Mouse (Mus musculus) liver, adult 2 months (tissue): ENCODE measurements at regions not wholly inside any gene's neighbourhood (a gene's known extent, or its start where the extent isn't known, plus 50 kb on each side); places are given as distances from the start of the nearest gene placed in this dataset.

Experiments used
- DNase-seq: peaks from one replicate; pipeline ENCODE4 v3.0.0-alpha.2; 2011; ENCODE audit warnings: low read depth, low spot score; ENCODE audit errors: extremely low read depth
- H3K27ac ChIP-seq: fragments of 200-500 bp; replicated peaks from 2 replicates; pipeline ENCODE4 v1.5.1; 2012; ENCODE audit warnings: low read depth, mild to moderate bottlenecking, control low read depth, inconsistent platforms, low read length; ENCODE audit not compliant: insufficient read depth
- H3K27me3 ChIP-seq: fragments of 200-500 bp; 2 replicates; pipeline ENCODE4 v1.6.1; 2012; ENCODE audit warnings: mild to moderate bottlenecking, moderate library complexity, low read length, inconsistent platforms; ENCODE audit not compliant: control insufficient read depth, insufficient read depth
- H3K36me3 ChIP-seq: fragments of 200-500 bp; 2 replicates; pipeline ENCODE4 v1.6.1; 2012; ENCODE audit warnings: low read length, inconsistent platforms; ENCODE audit not compliant: control insufficient read depth, insufficient read depth
- H3K4me1 ChIP-seq: fragments of 200-500 bp; 2 replicates; pipeline ENCODE4 v1.6.1; 2011; ENCODE audit warnings: low read length; ENCODE audit not compliant: control insufficient read depth, insufficient read depth
- H3K4me3 ChIP-seq: fragments of 200-500 bp; 2 replicates; pipeline ENCODE4 v1.5.1; 2011; ENCODE audit warnings: low read depth, mild to moderate bottlenecking, control low read depth, low read length, moderate library complexity; ENCODE audit not compliant: insufficient read depth
- H3K79me2 ChIP-seq: fragments of 200-500 bp; 2 replicates; pipeline ENCODE4 v1.6.1; 2012; ENCODE audit warnings: inconsistent platforms, mild to moderate bottlenecking, low read length, moderate library complexity; ENCODE audit not compliant: control insufficient read depth, insufficient read depth
- H3K9ac ChIP-seq: fragments of 200-500 bp; 2 replicates; pipeline ENCODE4 v1.6.1; 2012; ENCODE audit warnings: low read depth, mild to moderate bottlenecking, control low read depth, inconsistent platforms, low read length
- CTCF ChIP-seq: fragments of 200-500 bp; IDR thresholded peaks from 2 replicates; pipeline ENCODE4 v1.5.1; 2011; ENCODE audit warnings: low read depth, low read length, control low read depth
- POLR2A ChIP-seq: fragments of 200-500 bp; IDR thresholded peaks from 2 replicates; pipeline ENCODE4 v1.6.1; 2011; ENCODE audit warnings: low read length, control low read depth; ENCODE audit not compliant: insufficient read depth; ENCODE audit errors: extremely low read depth
- WGBS: fragments of 180-500 bp; shearing (Covaris S2); methylation state at CpG from one replicate; pipeline ENCODE4 v1.1.7; 2018; 5-methylcytosine and 5-hydroxymethylcytosine counted together

DNA sequence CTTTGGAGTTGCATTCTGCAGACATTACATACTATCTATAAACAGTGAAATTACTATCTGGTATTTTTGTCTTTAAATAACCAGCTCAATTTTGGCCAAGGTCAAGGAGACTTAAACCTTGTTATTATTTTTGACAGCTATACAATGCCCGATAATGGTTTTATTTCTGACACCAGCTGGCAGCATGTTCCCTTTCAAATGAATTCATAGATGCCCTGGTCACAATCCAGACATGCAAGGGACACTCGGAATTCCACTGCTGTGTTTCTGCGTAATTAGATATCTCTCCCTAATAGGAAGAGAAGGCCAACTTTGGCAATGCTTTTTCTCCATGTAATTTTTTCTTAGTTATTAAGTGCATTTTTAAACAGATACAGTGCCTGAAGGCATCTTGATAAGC is 87.3 kb downstream of the Gm11146 start:
- WGBS = 89% methylated on average over 3 of the region's 3 CpGs
- Histone ChIP-seq H3K4me3 (no peak overlapping the region), H3K27ac (no peak overlapping the region), H3K27me3 (no peaks in the 10 kb centered on the region), H3K4me1 (no peaks in the 10 kb centered on the region), H3K9ac (no peak overlapping the region), H3K79me2 (no peaks in the 10 kb centered on the region; the same call in 1 of the 2 replicates), H3K36me3 (no peaks in the 10 kb centered on the region)
- TF ChIP-seq POLR2A (no peak), CTCF (no peak)
- no peak for DNase-seq

DNA sequence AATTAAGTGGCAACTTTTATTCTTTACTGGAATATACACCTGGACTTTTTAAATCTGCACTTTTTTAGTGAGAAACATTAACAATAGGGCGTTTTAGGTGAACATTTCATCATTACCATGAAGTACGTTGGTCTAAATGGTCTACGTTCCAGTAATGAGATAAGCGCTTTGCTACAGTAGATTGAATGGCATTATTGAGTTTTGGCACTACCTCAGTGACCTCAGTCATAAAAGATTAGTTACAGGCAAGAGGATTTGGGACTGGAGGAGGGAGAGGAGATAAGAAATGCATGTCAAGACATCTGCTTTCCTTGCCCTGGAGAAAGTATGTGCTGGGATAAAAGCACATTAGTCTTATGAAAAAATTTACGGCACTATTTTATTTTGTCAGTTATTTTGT is 98.3 kb downstream of the Gm11146 start:
- Histone ChIP-seq H3K4me1 (no peaks in the 10 kb centered on the region; the same call in 1 of the 2 replicates), H3K36me3 (no peaks in the 10 kb centered on the region), H3K79me2 (no peaks in the 10 kb centered on the region; the same call in 1 of the 2 replicates), H3K27me3 (no peaks in the 10 kb centered on the region), H3K4me3 (no peak overlapping the region), H3K27ac (no peak overlapping the region), H3K9ac (no peak overlapping the region)
- no peak for DNase-seq
- WGBS = 71% methylated on average over 5 of the region's 5 CpGs
- no peak for TF ChIP-seq CTCF

DNA sequence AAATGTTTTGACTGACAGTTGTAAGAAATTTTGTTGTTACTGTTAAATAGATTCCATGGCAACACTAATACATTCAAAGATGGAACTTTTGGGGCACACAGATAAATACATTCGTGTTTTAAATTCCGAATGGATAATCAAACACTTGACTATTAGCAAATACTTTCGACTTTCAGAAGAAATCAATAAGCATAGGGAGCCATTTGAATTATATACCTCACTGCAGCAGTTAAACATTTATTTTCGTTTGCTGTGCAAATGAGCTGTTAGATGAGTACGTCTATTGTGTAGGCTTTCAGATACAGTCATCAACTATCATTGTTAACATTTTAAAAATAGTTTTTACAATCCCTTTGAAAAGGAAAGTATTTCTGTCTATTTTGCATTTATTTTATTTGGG is 99.0 kb downstream of the Gm11146 start:
- WGBS = 63% methylated on average over 5 of the region's 5 CpGs
- no peak for DNase-seq
- TF ChIP-seq POLR2A (no peak), CTCF (no peak)
- no peak overlapping the region for H3K9ac ChIP-seq
- no peaks in the 10 kb centered on the region; the same call in 1 of the 2 replicates for H3K4me1 ChIP-seq
- H3K36me3 ChIP-seq = no peaks in the 10 kb centered on the region
- no peaks in the 10 kb centered on the region; the same call in 1 of the 2 replicates for H3K79me2 ChIP-seq
- no peak overlapping the region for H3K27ac ChIP-seq
- H3K4me3 ChIP-seq = no peak overlapping the region
- no peaks in the 10 kb centered on the region for H3K27me3 ChIP-seq

DNA sequence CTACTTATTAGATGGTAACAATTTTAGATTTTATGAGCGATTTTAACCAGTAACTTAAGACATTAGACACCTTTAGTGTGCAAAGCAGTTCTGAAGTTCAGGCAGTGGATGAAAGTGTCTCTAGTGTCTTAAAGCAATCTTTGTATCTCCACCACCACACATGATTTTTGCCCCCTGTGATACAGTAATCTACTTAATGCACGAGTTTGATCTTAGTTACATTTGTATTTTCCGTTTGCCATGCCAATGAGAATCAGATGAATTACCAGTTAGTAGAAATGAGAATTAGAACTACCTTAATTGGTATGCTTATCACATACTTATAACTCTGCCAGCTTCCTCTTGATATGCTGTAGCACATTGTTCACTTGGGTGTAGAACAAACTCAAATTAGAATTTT is 99.9 kb downstream of the Gm11146 start:
- TF ChIP-seq POLR2A = no peak
- no peak for TF ChIP-seq CTCF
- WGBS = 86% methylated on average over 3 of the region's 3 CpGs
- no peak overlapping the region for H3K4me3 ChIP-seq
- no peaks in the 10 kb centered on the region; the same call in 1 of the 2 replicates for H3K4me1 ChIP-seq
- no peaks in the 10 kb centered on the region for H3K36me3 ChIP-seq
- no peak overlapping the region for H3K27ac ChIP-seq
- no peaks in the 10 kb centered on the region for H3K27me3 ChIP-seq
- no peak overlapping the region for H3K9ac ChIP-seq
- DNase-seq = no peak
- no peaks in the 10 kb centered on the region for H3K79me2 ChIP-seq

DNA sequence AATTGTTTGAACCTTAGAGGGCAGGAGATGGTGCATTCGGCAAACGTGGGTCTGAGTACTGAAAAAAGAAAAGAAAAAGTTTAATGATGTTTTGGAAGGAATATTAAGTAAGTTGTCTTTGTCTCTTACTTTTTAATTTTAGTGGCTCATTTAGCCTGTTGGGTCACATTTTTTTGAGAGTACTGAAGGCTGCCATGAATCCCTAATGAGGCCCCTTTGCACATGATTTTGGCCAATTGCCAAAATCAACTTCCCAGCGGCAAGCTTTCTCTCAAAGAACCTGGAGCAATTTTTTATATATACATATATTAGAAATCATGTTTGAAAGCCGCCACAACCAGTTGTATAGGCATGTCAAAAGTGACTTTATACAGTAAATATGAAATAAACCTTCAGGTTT is 100.9 kb downstream of the Gm11146 start:
- Histone ChIP-seq H3K4me3 (peak overlapping the region; percentile 54; the same call in 1 of the 2 replicates), H3K27ac (no peak overlapping the region)
- WGBS = 25% methylated on average over 4 of the region's 4 CpGs

DNA sequence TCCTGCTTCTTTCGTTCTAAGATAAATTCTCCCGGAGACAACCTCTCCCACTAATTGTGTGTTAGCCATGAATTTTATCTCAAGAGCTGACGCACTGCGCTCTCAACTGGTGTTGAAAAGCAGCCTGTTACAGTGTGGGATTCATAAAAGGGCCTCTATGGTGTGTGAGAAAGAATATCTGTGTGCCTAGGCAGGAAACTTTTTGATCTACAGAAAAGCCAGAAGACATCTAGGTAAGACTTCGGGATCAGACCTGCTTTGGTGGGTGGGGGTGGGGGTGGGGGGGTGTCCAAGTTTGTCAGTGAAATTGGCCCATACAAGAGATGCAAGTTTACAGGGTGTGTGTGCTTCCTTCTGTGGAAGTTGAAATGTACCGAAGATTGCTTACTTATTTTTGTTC is 101.5 kb downstream of the Gm11146 start:
- Histone ChIP-seq H3K4me1 (no peaks in the 10 kb centered on the region; the same call in 1 of the 2 replicates), H3K4me3 (peak overlapping the region; percentile 54), H3K79me2 (no peaks in the 10 kb centered on the region), H3K36me3 (no peaks in the 10 kb centered on the region), H3K9ac (peak overlapping the region; percentile 15; the same call in 1 of the 2 replicates), H3K27ac (no peak overlapping the region; the same call in 1 of the 2 replicates), H3K27me3 (no peaks in the 10 kb centered on the region)
- 46% methylated on average over 6 of the region's 6 CpGs for WGBS
- TF ChIP-seq POLR2A = no peak
- no peak for TF ChIP-seq CTCF
- DNase-seq = peak; percentile 47

More for the DNA sequence above, 100.9 kb downstream of the Gm11146 start:
- Histone ChIP-seq H3K9ac (no peak overlapping the region), H3K79me2 (no peaks in the 10 kb centered on the region), H3K36me3 (no peaks in the 10 kb centered on the region), H3K27me3 (no peaks in the 10 kb centered on the region), H3K4me1 (no peaks in the 10 kb centered on the region; the same call in 1 of the 2 replicates)
- DNase-seq = peak; percentile 10
- TF ChIP-seq POLR2A (no peak), CTCF (no peak)
